Mouse (Mus musculus) liver, adult 2 months (tissue): ENCODE results near the gene Mief2.

Experiments
- CTCF ChIP-seq: fragments of 200-500 bp; IDR thresholded peaks from 2 replicates; pipeline ENCODE4 v1.5.1; 2011; ENCODE audit warnings: low read depth, low read length, control low read depth
- POLR2A ChIP-seq: fragments of 200-500 bp; IDR thresholded peaks from 2 replicates; pipeline ENCODE4 v1.6.1; 2011; ENCODE audit warnings: low read length, control low read depth; ENCODE audit not compliant: insufficient read depth; ENCODE audit errors: extremely low read depth

DNA sequence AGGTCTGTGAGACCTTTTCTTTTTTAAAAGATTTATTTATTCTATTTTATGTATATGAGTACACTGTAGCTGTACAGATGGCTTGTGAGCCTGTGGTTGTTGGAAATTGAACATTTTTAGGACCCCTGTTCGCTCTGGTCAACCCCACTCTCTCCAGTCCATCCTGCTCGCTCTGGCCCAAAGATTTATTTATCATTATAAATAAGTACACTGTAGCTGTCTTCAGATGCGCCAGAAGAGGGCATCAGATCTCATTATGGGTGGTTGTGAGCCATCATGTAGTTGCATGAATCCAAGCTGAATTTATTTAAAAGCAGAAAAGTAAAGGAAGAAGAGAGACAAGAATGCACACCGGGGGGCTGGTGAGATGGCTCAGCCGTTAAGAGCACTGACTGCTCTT is 7.0 kb downstream of the Mief2 start:
- TF ChIP-seq CTCF (no peak), POLR2A (no peak)
